Mouse (Mus musculus): ENCODE data around the gene Znrd1as.

The Znrd1as gene
- long read RNA-seq, experiment 1, transcript Znrd1as-201 (3 exons, 976 nt), result major isoform, 5 of 6 reads
- long read RNA-seq, experiment 1, partial matches to known transcripts, result 0 of 6 reads
- long read RNA-seq, experiment 1, other reads (novel, unspliced or antisense), result 0 of 6 reads
- long read RNA-seq, experiment 2, partial matches to known transcripts, result 0 of 7 reads
- long read RNA-seq, experiment 2, other reads (novel, unspliced or antisense), result 1 of 7 reads

GRCm38 (mm10) chr17:36957999-36958743, at the start of gene Znrd1as, which contains the start of gene Znrd1:
Gene Znrd1as (plus strand): TSS chr17:36958592.
Gene Znrd1 (minus strand): TSS chr17:36958559.
- intact Hi-C loops (cut with DNase I), result no loop called here

DNA sequence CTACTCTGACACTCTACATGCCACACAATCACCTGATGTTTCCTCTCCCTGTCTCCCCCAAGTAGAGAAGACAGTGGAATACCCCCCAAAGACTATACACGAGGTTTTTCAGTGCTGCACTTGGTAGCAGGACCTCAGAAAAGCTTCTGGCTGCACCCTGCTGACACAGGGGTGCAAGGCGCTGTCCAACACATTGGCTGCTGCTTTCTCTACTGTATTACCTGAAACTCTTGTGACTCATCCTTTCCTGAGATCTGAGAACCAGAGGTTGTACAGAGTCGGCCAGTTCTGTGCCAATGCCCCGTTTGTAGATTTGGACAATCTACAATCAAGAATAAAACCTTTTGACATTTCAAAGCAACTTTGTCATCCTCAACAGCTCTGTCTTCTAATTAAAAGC, 48.6 kb upstream of the Znrd1as start:
- intact Hi-C loops (cut with DNase I), result no loop called here

GRCm38 (mm10) chr17:36912031-36912430, 46.4 kb upstream of the Znrd1as start:
- intact Hi-C loops (cut with DNase I), result no loop called here

DNA sequence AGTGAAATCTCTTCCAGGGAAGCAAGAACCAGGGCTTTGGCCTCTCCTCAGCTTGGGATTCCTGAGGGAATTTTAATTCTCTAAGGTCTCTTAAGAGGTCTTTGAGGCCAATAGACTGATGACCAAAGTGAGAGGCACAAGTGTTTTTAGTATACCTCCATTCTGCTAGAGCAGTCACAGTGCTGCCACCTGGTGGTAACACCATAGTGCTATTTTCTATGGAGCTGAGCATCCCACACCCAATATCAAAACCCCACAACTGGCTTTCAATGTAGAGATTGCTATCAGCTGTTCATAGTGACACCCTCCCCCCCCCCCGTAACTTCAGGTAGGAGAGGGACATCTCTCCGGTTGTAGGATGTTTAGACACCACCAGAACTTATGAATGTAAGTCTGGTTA, 44.3 kb upstream of the Znrd1as start:
- intact Hi-C loops (cut with DNase I), result loop anchor here (2.0 kb wide), 1 partner anchor 83 kb away; no protein-coding TSS in a partner anchor

- intact Hi-C loops (cut with DNase I), result loop anchor here (2.0 to 5.0 kb wide), 3 partner anchors 47 to 132 kb away; partner anchors contain the start of gene Gabbr1
Observed at GRCm38 (mm10) chr17:36915076-36915475, 43.3 kb upstream of the Znrd1as start.

DNA sequence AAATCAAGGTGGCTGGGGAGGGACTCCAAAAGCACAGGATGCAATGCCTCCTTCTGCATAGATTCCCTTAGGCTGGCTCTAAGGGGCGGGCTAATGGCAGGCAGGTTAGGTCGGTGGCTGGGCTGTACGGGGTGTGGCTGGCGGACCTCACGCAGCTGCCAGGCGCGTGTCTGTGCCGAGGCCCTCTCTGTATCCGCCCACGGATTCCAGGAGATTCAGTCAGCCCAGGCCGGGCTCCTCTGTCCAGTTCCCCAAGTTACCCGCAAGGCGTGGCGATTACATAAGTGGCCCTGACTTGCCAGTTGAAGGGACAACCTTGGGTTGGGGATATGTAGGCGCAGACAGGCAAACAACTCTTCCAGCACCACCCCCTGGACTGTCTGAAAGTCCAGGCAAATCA, 38.2 kb upstream of the Znrd1as start:
- intact Hi-C loops (cut with DNase I), result no loop called here

- intact Hi-C loops (cut with DNase I), result no loop called here
Observed at GRCm38 (mm10) chr17:36922715-36923114, 35.7 kb upstream of the Znrd1as start.

GRCm38 (mm10) chr17:36923491-36923890, 34.9 kb upstream of the Znrd1as start:
- intact Hi-C loops (cut with DNase I), result no loop called here

GRCm38 (mm10) chr17:36927496-36928120, 30.8 kb upstream of the Znrd1as start:
- intact Hi-C loops (cut with DNase I), result no loop called here

DNA sequence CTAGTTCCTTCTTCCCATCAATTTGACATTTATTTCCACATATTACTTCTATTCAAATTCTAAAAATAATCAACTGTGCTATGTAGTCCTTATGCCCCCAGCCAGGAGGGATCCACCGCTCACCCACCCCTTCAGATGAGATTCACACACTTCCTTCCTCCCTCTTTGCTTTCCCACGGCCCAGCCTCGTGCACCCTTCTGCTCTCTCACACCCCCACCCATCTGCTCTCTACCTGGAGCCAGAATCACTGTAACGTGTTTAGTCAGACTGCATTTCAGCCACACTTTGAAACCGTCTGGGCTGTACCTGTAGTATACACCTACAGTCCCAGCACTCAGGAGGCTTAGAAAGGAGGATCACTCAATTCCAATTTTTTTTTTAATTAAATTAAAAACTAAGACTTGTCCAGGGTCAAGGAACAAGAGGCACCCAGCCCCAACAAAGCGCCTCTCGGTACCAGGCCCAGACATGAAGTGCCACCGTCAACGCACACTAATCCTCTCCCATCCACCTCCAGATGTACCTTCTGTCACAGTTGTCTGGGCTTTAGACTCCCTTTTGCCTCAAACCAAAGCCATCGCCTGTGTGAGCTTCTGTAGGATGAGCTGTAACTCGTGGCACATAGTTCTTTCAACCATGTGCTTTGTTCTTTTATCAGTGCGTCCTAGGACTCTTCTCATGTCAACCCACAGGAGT, 29.0 kb upstream of the Znrd1as start:
- intact Hi-C loops (cut with DNase I), result no loop called here

DNA sequence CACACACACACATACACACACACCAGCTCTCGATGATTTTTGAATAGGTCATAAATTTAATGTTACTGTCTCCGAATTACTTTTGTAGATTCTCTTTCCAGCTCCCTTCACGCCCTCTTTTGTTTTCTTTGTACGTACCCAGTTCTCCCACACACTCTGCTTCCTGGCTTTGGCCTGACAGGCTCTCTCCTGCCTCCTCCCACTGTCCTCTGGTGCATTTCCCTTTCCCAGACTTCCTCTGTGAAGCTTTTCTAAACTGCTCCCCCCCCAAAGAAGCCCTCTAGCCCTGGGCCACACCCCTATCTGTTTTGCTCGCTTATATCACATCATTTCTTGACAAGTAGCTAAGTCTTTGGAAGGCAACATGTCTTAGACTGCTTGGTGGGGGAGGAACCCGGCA, 28.2 kb upstream of the Znrd1as start:
- intact Hi-C loops (cut with DNase I), result no loop called here

DNA sequence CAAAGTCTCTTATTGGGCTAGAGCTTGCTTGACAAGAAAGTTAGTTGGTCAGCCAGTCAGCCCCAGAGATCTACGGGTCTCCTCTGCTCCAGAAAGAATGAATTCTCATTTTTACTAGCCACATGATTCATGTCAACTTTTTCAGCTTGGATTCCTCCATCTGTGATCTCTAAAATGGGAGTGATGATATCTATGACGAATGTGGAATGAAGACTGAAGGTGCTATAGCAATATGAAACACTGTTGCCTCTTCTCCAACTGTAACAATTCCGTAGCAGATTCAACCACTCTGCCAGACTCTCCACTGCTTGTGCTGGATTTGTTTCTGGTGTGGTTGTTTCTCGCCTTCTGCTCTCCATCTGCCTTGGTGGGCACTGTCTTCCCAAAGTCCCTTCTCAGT, 27.3 kb upstream of the Znrd1as start:
- intact Hi-C loops (cut with DNase I), result no loop called here

DNA sequence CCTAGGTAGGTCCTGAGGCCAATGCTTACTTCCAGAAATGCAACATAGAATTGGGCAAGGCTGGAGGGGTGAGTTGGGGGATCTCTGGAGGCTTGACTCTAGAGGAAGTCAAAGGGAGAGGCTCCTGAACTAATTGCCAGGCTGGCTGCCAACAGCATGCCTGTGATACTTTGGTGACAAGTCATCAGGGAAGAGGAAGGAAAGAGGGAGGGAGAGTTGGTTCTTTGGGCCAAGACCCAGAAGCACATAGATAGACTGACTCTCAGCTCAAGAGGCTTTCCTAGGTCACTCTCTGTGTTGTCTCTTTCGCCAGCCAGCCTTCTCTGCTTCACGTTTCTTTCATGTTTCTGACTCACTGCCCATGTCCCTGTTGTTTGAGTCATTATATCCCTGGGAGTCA, 26.6 kb upstream of the Znrd1as start:
- intact Hi-C loops (cut with DNase I), result no loop called here

DNA sequence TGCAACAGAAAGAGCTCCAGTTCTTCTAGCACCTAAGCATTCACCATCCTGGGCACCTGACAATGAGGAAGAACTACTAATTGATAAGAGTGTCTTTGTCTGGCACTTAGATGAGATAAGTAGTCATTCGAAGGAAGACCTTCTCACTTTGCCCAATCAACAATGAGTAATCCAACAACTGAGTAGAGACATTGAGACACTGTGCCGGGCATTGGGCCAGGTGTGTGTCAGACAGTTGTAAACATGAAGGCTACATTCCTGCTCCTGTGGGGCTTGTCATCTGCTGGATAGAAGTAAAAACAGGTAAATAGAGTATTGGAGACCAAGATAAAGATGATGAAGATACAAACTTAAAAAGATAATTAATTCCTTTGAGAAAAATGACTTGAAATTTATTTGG, 20.3 kb upstream of the Znrd1as start:
- intact Hi-C loops (cut with DNase I), result no loop called here

- intact Hi-C loops (cut with DNase I), result no loop called here
Observed at GRCm38 (mm10) chr17:36942391-36942790, 16.0 kb upstream of the Znrd1as start.

GRCm38 (mm10) chr17:36942791-36943471, 15.5 kb upstream of the Znrd1as start, which contains the start of gene Rnf39:
Gene Rnf39 (plus strand): TSS chr17:36942918.
- intact Hi-C loops (cut with DNase I), result no loop called here

GRCm38 (mm10) chr17:36943691-36944090, 14.7 kb upstream of the Znrd1as start:
- intact Hi-C loops (cut with DNase I), result no loop called here

- intact Hi-C loops (cut with DNase I), result no loop called here
Observed at GRCm38 (mm10) chr17:36944121-36944775, 14.1 kb upstream of the Znrd1as start.

DNA sequence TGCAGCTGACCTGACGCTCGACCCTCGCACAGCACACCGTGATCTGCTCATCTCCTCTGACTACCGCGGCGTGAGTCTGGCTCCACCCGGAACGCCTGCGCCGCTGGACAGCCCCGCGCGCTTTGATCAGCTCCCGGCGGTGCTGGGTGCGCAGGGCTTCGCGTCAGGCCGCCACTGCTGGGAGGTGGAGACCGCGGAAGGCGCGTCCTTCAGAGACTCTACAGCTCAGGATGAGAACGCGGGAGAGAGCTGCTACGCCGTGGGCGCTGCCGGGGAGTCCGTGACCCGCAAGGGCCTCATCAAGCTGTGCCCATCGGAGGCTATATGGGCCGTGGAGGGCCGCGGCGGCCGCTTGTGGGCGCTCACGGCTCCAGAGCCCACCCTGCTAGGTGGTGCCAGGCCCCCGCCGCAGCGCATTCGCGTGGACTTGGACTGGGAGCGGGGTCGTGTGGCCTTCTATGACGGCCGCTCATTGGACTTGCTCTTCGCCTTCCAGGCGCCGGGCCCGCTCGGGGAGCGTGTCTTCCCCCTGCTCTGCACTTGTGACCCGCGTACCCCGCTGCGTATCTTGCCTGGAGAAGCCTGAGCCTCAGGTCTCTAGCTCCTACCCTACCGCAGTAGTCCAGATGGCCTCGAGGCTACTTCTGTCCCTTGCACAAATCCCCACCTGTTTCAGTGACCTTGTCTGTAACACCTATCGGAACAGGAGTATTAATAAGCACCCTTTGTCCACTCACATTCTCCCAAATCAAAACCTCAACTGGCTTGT, 11.2 kb upstream of the Znrd1as start:
- intact Hi-C loops (cut with DNase I), result no loop called here

DNA sequence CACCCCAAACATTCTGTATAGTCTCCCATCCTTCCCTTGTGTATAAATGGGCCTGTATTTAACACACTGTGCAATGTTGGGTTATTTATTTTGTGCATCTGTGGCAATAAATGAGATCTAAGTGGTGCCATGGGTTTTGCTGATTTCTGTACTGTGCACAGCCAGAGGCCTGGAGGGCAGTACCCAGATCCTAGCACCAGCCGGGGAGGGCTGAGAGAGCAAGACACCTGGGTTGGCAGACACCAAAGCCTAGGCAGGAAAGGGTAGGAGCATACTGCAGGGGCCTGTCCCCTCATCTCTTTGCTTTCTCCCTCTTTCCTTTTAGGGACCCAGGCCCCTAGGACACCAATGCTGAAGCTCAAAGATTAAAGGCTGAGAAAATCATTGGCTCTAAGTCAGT, 10.1 kb upstream of the Znrd1as start:
- intact Hi-C loops (cut with DNase I), result no loop called here
